Comparison of ENCODE assay signal across 9 mouse cellular contexts in genomic region chr16:44357571-44358268, GRCm38 (mm10). TPM values are rescaled to one million over a fixed set of nuclear protein-coding genes. Genes with fewer than 3 reads are reported as not detected.
DNase-seq lines count a peak whose midpoint lies in the region; ATAC-seq and TF ChIP-seq lines count a peak whose summit lies in the region.
"Had no signal": no experiment of that assay in that cellular context is flagged by ENCODE, and none has a peak within 500 bp of the region (broad histone marks: within the 10 kb centered on the region; RNA-seq: fewer than 3 reads in every experiment).

No protein-coding gene starts in this region.

- H3K4me1 ChIP-seq in heart, embryonic 13.5 days, result peaks cover 4% of the 10 kb centered on the region; the same call in 1 of the 2 replicates
- no peaks in the 10 kb centered on the region for H3K4me1 ChIP-seq in hindbrain, embryonic 14.5 days (replicated peaks; ENCODE audit: control insufficient read depth, insufficient read depth, low read length)
- H3K4me1 ChIP-seq in cerebellum, adult 2 months (ENCODE audit: control insufficient read depth, insufficient read depth, low read length), result no peaks in the 10 kb centered on the region

- no peaks in the 10 kb centered on the region for H3K27me3 ChIP-seq in heart, embryonic 13.5 days (replicated peaks)
- no peaks in the 10 kb centered on the region for H3K27me3 ChIP-seq in hindbrain, embryonic 14.5 days (ENCODE audit: control insufficient read depth, insufficient read depth, low read length)
- H3K27me3 ChIP-seq in cerebellum, adult 2 months (ENCODE audit: control insufficient read depth, insufficient read depth, low read length), result no peaks in the 10 kb centered on the region

- H3K9ac ChIP-seq in heart, embryonic 13.5 days, result no peak overlapping the region
- no peak overlapping the region for H3K9ac ChIP-seq in hindbrain, embryonic 14.5 days

- no peak overlapping the region for H3K27ac ChIP-seq in heart, embryonic 13.5 days (replicated peaks)
- no peak overlapping the region for H3K27ac ChIP-seq in hindbrain, embryonic 14.5 days
- no peak overlapping the region for H3K27ac ChIP-seq in cerebellum, adult 2 months (ENCODE audit: insufficient read depth, low read length)

- TF ChIP-seq POLR2A in cerebellum, adult 2 months (IDR thresholded peaks at IDR 0.05; ENCODE audit: borderline replicate concordance, insufficient read depth, low read length), result no peak

- H3K4me3 ChIP-seq in heart, embryonic 13.5 days, result no peak overlapping the region
- H3K4me3 ChIP-seq in hindbrain, embryonic 14.5 days (replicated peaks; ENCODE audit: low read length), result no peak overlapping the region
- no peak overlapping the region for H3K4me3 ChIP-seq in cerebellum, adult 2 months (replicated peaks; ENCODE audit: insufficient read depth, low read depth, low read length)

- H3K4me2 ChIP-seq in heart, embryonic 13.5 days, result no peak overlapping the region
- no peak overlapping the region for H3K4me2 ChIP-seq in hindbrain, embryonic 14.5 days (replicated peaks)

- WGBS in heart, embryonic 13.5 days, result 70% methylated on average over 4 of the region's 4 CpGs
- WGBS in large intestine, adult 2 months, result 69% methylated on average over 4 of the region's 4 CpGs
- 79% methylated on average over 4 of the region's 4 CpGs for WGBS in hindbrain, embryonic 14.5 days
- WGBS in cerebellum, adult 2 months, result 74% methylated on average over 4 of the region's 4 CpGs

- DNase-seq in CD4-positive helper T cell, adult 2 months (ENCODE audit: low read depth, low spot score), result peak; percentile 91
- peak; percentile 86 for DNase-seq in T-cell, adult 2 months (ENCODE audit: low spot score)
- peak; percentile 57 for DNase-seq in large intestine, adult 2 months (ENCODE audit: low read depth, low spot score)
- DNase-seq in spleen, postnatal 10 days (ENCODE audit: low spot score in 2 of 2), result peak; percentile 25 to 82
- DNase-seq in urinary bladder, adult 18-20 months (ENCODE audit: low spot score in 2 of 2), result no peak
- DNase-seq in hindbrain, embryonic 14.5 days (ENCODE audit: low spot score), result no peak
- no peak for DNase-seq in cerebellum, adult 2 months

- no peaks in the 10 kb centered on the region for H3K9me3 ChIP-seq in heart, embryonic 13.5 days
- no peaks in the 10 kb centered on the region for H3K9me3 ChIP-seq in hindbrain, embryonic 14.5 days (ENCODE audit: control insufficient read depth, low read length)

- H3K36me3 ChIP-seq in heart, embryonic 13.5 days, result peaks cover 39% of the 10 kb centered on the region
- H3K36me3 ChIP-seq in hindbrain, embryonic 14.5 days (replicated peaks; ENCODE audit: control insufficient read depth, insufficient read depth), result 0 out of 2 replicates have a peak, but pooled peaks cover 4% of the 10 kb centered on the region

- ATAC-seq in heart, embryonic 13.5 days (ENCODE audit: extremely low read depth, insufficient number of reproducible peaks, low FRiP score, low TSS enrichment), result peak; percentile 87
- no peak for ATAC-seq in hindbrain, embryonic 14.5 days (ENCODE audit: low FRiP score)

- TF ChIP-seq CTCF in cerebellum, adult 2 months (IDR thresholded peaks at IDR 0.05; ENCODE audit: borderline replicate concordance, insufficient read depth, low read depth, low read length), result no peak

RNA-seq across cellular contexts. Expression of gene Spice1, which starts 10.8 kb away (rescaled TPM):
- 13.6 and 18.1 TPM in 2 replicates for polyA plus RNA-seq in heart, embryonic 13.5 days (2015; fragmentation: Nextera tagmentation; extraction: Ambion mirVana)
- 5.1 and 5.4 TPM in 2 replicates for polyA plus RNA-seq in large intestine, adult 2 months (2012; rRNA removed)
- polyA plus RNA-seq in hindbrain, embryonic 14.5 days (2014; fragmentation: Nextera tagmentation; extraction: Ambion mirVana), result 14.6 and 19.9 TPM in 2 replicates
- 14.9 and 19.8 TPM in 2 replicates for polyA plus RNA-seq in cerebellum, adult 2 months (2012; rRNA removed)

RNA-seq across cellular contexts. Expression of gene Sidt1, which starts 24.7 kb away (rescaled TPM):
- 0.14 TPM in 1 of 2 replicates, not detected in the other for polyA plus RNA-seq in heart, embryonic 13.5 days (2015; fragmentation: Nextera tagmentation; extraction: Ambion mirVana)
- polyA plus RNA-seq in large intestine, adult 2 months (2012; rRNA removed), result 9.9 TPM in 2 replicates
- polyA plus RNA-seq in hindbrain, embryonic 14.5 days (2014; fragmentation: Nextera tagmentation; extraction: Ambion mirVana), result 14.3 and 19.7 TPM in 2 replicates
- polyA plus RNA-seq in cerebellum, adult 2 months (2012; rRNA removed), result 32.9 and 37.6 TPM in 2 replicates

RNA-seq across cellular contexts. Expression of gene Cfap44, which starts 36.9 kb away (rescaled TPM):
- 0.14 TPM in 1 of 2 replicates, not detected in the other for polyA plus RNA-seq in heart, embryonic 13.5 days (2015; fragmentation: Nextera tagmentation; extraction: Ambion mirVana)
- polyA plus RNA-seq in large intestine, adult 2 months (2012; rRNA removed), result not detected in 2 replicates
- polyA plus RNA-seq in hindbrain, embryonic 14.5 days (2014; fragmentation: Nextera tagmentation; extraction: Ambion mirVana), result 7.8 and 11.0 TPM in 2 replicates
- polyA plus RNA-seq in cerebellum, adult 2 months (2012; rRNA removed), result 1.5 and 2.5 TPM in 2 replicates
- polyA plus RNA-seq: small intestine, adult 2 months had no signal

Comparison
In these comparisons a context has a peak if more than half of its experiments do, and no peak if none do; other contexts are left out.
1. DNase-seq: peak in CD4-positive helper T cell, adult 2 months (single experiment), T-cell, adult 2 months (single experiment), large intestine, adult 2 months (single experiment) and spleen, postnatal 10 days (2 of 2); none in urinary bladder, adult 18-20 months (0 of 2), hindbrain, embryonic 14.5 days (single experiment) and cerebellum, adult 2 months (0 of 2).